Mouse (Mus musculus): Measurements from ENCODE around the gene Phox2a. TPM values are rescaled to one million over a fixed set of nuclear protein-coding genes. Genes with fewer than 3 reads are reported as not detected.
A peak's percentile ranks its signal among the peaks of the same experiment; 100 is the strongest.

The Phox2a gene
- polyA plus RNA-seq, 1 experiment from 2014 or later, result 3.2 TPM

GRCm38 (mm10) chr7:101832372-101832771 lies 14.3 kb downstream of the Phox2a start:
- no peak for TF ChIP-seq CTCF (IDR thresholded peaks at IDR 0.05; ENCODE audit: low read depth)
- Histone ChIP-seq H3K4me1 (replicated peaks; ENCODE audit: control insufficient read depth, insufficient read depth, low read length) (no peaks in the 10 kb centered on the region), H3K27ac (ENCODE audit: low read depth, low read length) (no peak overlapping the region), H3K4me2 (replicated peaks; ENCODE audit: low read depth) (no peak overlapping the region), H3K4me3 (ENCODE audit: low read depth, low read length) (no peak overlapping the region), H3K36me3 (ENCODE audit: control insufficient read depth, insufficient read depth) (peaks cover 64% of the 10 kb centered on the region), H3K9me3 (ENCODE audit: control insufficient read depth) (no peaks in the 10 kb centered on the region), H3K9ac (ENCODE audit: low read depth, low read length) (no peak overlapping the region), H3K27me3 (replicated peaks; ENCODE audit: control insufficient read depth, insufficient read depth, low read length) (no peaks in the 10 kb centered on the region)
- no peak for ATAC-seq
- WGBS, result 74% methylated on average over 4 of the region's 4 CpGs

GRCm38 (mm10) chr7:101833352-101833751 lies 15.2 kb downstream of the Phox2a start:
- no peak overlapping the region for H3K27ac ChIP-seq (ENCODE audit: low read depth, low read length)
- peaks cover 55% of the 10 kb centered on the region for H3K36me3 ChIP-seq (ENCODE audit: control insufficient read depth, insufficient read depth)
- 68% methylated on average over 5 of the region's 5 CpGs for WGBS
- H3K4me2 ChIP-seq (replicated peaks; ENCODE audit: low read depth), result no peak overlapping the region
- no peaks in the 10 kb centered on the region for H3K27me3 ChIP-seq (replicated peaks; ENCODE audit: control insufficient read depth, insufficient read depth, low read length)
- TF ChIP-seq CTCF (IDR thresholded peaks at IDR 0.05; ENCODE audit: low read depth), result peak; percentile 33; the same call in 1 of the 2 replicates
- H3K9ac ChIP-seq (ENCODE audit: low read depth, low read length), result no peak overlapping the region
- H3K4me1 ChIP-seq (replicated peaks; ENCODE audit: control insufficient read depth, insufficient read depth, low read length), result no peaks in the 10 kb centered on the region
- no peak for ATAC-seq
- no peaks in the 10 kb centered on the region for H3K9me3 ChIP-seq (ENCODE audit: control insufficient read depth)
- H3K4me3 ChIP-seq (ENCODE audit: low read depth, low read length), result no peak overlapping the region

GRCm38 (mm10) chr7:101833916-101834584 lies 15.9 kb downstream of the Phox2a start:
- no peak overlapping the region for H3K4me2 ChIP-seq (replicated peaks; ENCODE audit: low read depth)
- ATAC-seq, result no peak
- no peak overlapping the region for H3K4me3 ChIP-seq (ENCODE audit: low read depth, low read length)
- H3K27ac ChIP-seq (ENCODE audit: low read depth, low read length), result no peak overlapping the region
- H3K4me1 ChIP-seq (replicated peaks; ENCODE audit: control insufficient read depth, insufficient read depth, low read length), result no peaks in the 10 kb centered on the region
- H3K9me3 ChIP-seq (ENCODE audit: control insufficient read depth), result no peaks in the 10 kb centered on the region
- H3K27me3 ChIP-seq (replicated peaks; ENCODE audit: control insufficient read depth, insufficient read depth, low read length), result no peaks in the 10 kb centered on the region
- TF ChIP-seq CTCF (IDR thresholded peaks at IDR 0.05; ENCODE audit: low read depth), result no peak
- WGBS, result 74% methylated on average over 3 of the region's 3 CpGs
- no peak overlapping the region for H3K9ac ChIP-seq (ENCODE audit: low read depth, low read length)
- H3K36me3 ChIP-seq (ENCODE audit: control insufficient read depth, insufficient read depth), result peaks cover 48% of the 10 kb centered on the region

GRCm38 (mm10) chr7:101834903-101835302 lies 16.8 kb downstream of the Phox2a start:
- Histone ChIP-seq H3K4me3 (ENCODE audit: low read depth, low read length) (no peak overlapping the region), H3K4me2 (replicated peaks; ENCODE audit: low read depth) (no peak overlapping the region; the same call in 1 of the 2 replicates), H3K27ac (ENCODE audit: low read depth, low read length) (no peak overlapping the region), H3K9ac (ENCODE audit: low read depth, low read length) (no peak overlapping the region), H3K27me3 (replicated peaks; ENCODE audit: control insufficient read depth, insufficient read depth, low read length) (no peaks in the 10 kb centered on the region), H3K9me3 (ENCODE audit: control insufficient read depth) (no peaks in the 10 kb centered on the region), H3K4me1 (replicated peaks; ENCODE audit: control insufficient read depth, insufficient read depth, low read length) (no peaks in the 10 kb centered on the region), H3K36me3 (ENCODE audit: control insufficient read depth, insufficient read depth) (peaks cover 39% of the 10 kb centered on the region)
- WGBS, result 56% methylated on average over 3 of the region's 3 CpGs
- TF ChIP-seq CTCF (IDR thresholded peaks at IDR 0.05; ENCODE audit: low read depth), result no peak
- no peak for ATAC-seq

GRCm38 (mm10) chr7:101835457-101836109 lies 17.5 kb downstream of the Phox2a start:
- WGBS, result 32% methylated on average over 5 of the region's 5 CpGs

GRCm38 (mm10) chr7:101836271-101837153 lies 18.4 kb downstream of the Phox2a start:
- Histone ChIP-seq H3K4me3 (ENCODE audit: low read depth, low read length) (peak overlapping the region; percentile 90), H3K4me2 (replicated peaks; ENCODE audit: low read depth) (peak overlapping the region; percentile 97), H3K4me1 (replicated peaks; ENCODE audit: control insufficient read depth, insufficient read depth, low read length) (no peaks in the 10 kb centered on the region), H3K27ac (ENCODE audit: low read depth, low read length) (peak overlapping the region; percentile 96), H3K9ac (ENCODE audit: low read depth, low read length) (peak overlapping the region; percentile 92), H3K9me3 (ENCODE audit: control insufficient read depth) (no peaks in the 10 kb centered on the region), H3K27me3 (replicated peaks; ENCODE audit: control insufficient read depth, insufficient read depth, low read length) (no peaks in the 10 kb centered on the region), H3K36me3 (ENCODE audit: control insufficient read depth, insufficient read depth) (peaks cover 30% of the 10 kb centered on the region)
- TF ChIP-seq CTCF (IDR thresholded peaks at IDR 0.05; ENCODE audit: low read depth), result no peak
- ATAC-seq, result peak; percentile 35
- WGBS, result under 1% methylated on average over 57 of the region's 63 CpGs

More at GRCm38 (mm10) chr7:101835457-101836109, 17.5 kb downstream of the Phox2a start:
- Histone ChIP-seq H3K4me1 (replicated peaks; ENCODE audit: control insufficient read depth, insufficient read depth, low read length) (no peaks in the 10 kb centered on the region), H3K36me3 (ENCODE audit: control insufficient read depth, insufficient read depth) (peaks cover 35% of the 10 kb centered on the region), H3K9ac (ENCODE audit: low read depth, low read length) (peak overlapping the region; percentile 92; the same call in 1 of the 2 replicates), H3K27ac (ENCODE audit: low read depth, low read length) (peak overlapping the region; percentile 96; the same call in 1 of the 2 replicates), H3K27me3 (replicated peaks; ENCODE audit: control insufficient read depth, insufficient read depth, low read length) (no peaks in the 10 kb centered on the region), H3K9me3 (ENCODE audit: control insufficient read depth) (no peaks in the 10 kb centered on the region), H3K4me3 (ENCODE audit: low read depth, low read length) (peak overlapping the region; percentile 90), H3K4me2 (replicated peaks; ENCODE audit: low read depth) (peak overlapping the region; percentile 97)
- TF ChIP-seq CTCF (IDR thresholded peaks at IDR 0.05; ENCODE audit: low read depth), result peak; percentile 46
- ATAC-seq, result no peak
